Mouse (Mus musculus) brown adipose tissue, adult 24 weeks (tissue): ENCODE data around the gene Bola2. TPM values are rescaled to one million over a fixed set of nuclear protein-coding genes. Genes with fewer than 3 reads are reported as not detected.
"Not testable (repeated sequence)": the region's sequence is repeated elsewhere in the genome, so short reads cannot be mapped to it uniquely, and the experiment has no call there.

Source experiments
- H3K27ac ChIP-seq: fragments of 200-500 bp; replicated peaks from 2 replicates; pipeline ENCODE4 v1.5.1; 2012; ENCODE audit warnings: low read depth, mild to moderate bottlenecking, low read length
- H3K4me1 ChIP-seq: fragments of 200-500 bp; 2 replicates; pipeline ENCODE4 v1.6.1; 2012; ENCODE audit warnings: low read length, mixed read lengths; ENCODE audit not compliant: control insufficient read depth, insufficient read depth, insufficient read length
- H3K4me3 ChIP-seq: fragments of 200-500 bp; 2 replicates; pipeline ENCODE4 v1.5.1; 2012; ENCODE audit warnings: low read depth, mild to moderate bottlenecking, low read length, moderate library complexity; ENCODE audit not compliant: insufficient read depth
- polyA plus RNA-seq: library from polyadenylated mRNA; stranded (reverse); fragments of >200 nt; gene quantifications from 2 replicates; pipeline ENCODE4 v1.2.4, GENCODE M21; 2012; ENCODE audit not compliant: missing spikeins, insufficient read depth, insufficient read length

The Bola2 gene
- polyA plus RNA-seq, 1 experiment, result 49.0 TPM

- H3K4me3 ChIP-seq, result peak overlapping the region; percentile 76
These were observed 20.1 kb upstream of the Bola2 start for GRCm38 (mm10) chr7:126675104-126675503.

GRCm38 (mm10) chr7:126676207-126676606, 19.0 kb upstream of the Bola2 start, which contains the start of gene Sult1a1:
Gene Sult1a1 (minus strand): TSS chr7:126676432.
- peak within 1 kb of the TSS; percentile 99 for H3K27ac ChIP-seq
- H3K4me3 ChIP-seq, result peak within 1 kb of the TSS; percentile 76
- H3K4me1 ChIP-seq, result peaks cover 18% of the 10 kb centered on the region

More at GRCm38 (mm10) chr7:126675104-126675503, 20.1 kb upstream of the Bola2 start:
- Histone ChIP-seq H3K27ac (peak overlapping the region; percentile 99), H3K4me1 (peaks cover 18% of the 10 kb centered on the region)

DNA sequence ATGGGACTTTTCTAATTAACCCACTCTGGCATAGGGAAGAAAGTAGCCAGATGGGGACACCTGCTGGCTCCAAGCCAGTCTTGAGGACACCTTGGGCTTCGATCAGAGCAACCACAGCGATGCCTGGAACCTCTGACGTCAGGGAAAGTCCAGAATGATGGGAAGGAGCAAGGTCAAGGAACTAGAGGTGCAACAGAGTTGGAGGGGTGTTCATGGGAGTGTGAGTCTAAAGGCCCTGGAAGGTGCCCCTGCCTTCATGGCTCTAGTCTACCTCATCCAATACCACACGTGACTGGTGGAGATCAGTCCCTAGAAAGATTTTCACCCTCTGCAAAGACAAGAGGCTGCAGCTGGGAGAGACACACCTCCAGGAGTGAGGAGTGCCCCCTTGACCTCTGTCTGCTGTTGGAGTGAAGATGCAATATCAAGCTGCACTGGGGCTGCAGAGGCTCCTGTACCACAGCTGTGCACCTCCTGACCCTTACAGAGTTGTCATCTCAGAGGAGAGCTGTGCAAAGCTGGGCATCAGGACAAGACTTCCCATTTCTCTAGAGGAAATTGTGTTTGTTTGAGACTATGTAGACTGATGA, 18.5 kb upstream of the Bola2 start:
- Histone ChIP-seq H3K4me1 (peaks cover 18% of the 10 kb centered on the region), H3K27ac (peak overlapping the region; percentile 92), H3K4me3 (peak overlapping the region; percentile 76; the same call in 1 of the 2 replicates)

- H3K4me1 ChIP-seq, result peaks cover 18% of the 10 kb centered on the region
- H3K27ac ChIP-seq, result 0 out of 2 replicates have a peak overlapping the region, but pooled peaks have one; percentile 1
- H3K4me3 ChIP-seq, result no peak overlapping the region
These were observed 16.5 kb upstream of the Bola2 start for GRCm38 (mm10) chr7:126678545-126679341.

- H3K4me3 ChIP-seq, result no peak overlapping the region
- peak overlapping the region; percentile 48; the same call in 1 of the 2 replicates for H3K27ac ChIP-seq
- H3K4me1 ChIP-seq, result peaks cover 18% of the 10 kb centered on the region
These were observed 15.5 kb upstream of the Bola2 start for GRCm38 (mm10) chr7:126679683-126680082.

GRCm38 (mm10) chr7:126681221-126681620, 14.0 kb upstream of the Bola2 start:
- Histone ChIP-seq H3K4me1 (peaks cover 11% of the 10 kb centered on the region), H3K27ac (no peak overlapping the region), H3K4me3 (no peak overlapping the region)

DNA sequence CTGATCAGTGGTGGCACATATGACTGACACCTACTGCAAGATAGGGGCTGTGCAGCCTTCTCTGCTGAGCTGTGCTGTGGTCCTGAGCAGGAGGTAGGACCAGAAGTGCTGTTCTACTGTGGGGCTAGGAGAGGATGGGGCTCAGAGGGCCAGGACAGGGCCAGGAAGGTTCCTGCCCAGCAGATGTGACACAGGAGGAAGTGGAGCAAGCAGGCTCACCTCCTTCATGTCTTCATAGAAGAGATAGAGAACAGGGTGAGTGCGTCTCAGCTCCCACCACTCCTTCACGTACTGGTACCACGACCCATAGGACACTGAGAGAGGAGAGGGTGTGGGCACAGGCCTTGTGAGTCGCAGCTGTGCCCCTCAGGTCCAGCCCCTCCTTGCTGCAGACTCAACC, 7.0 kb upstream of the Bola2 start:
- H3K4me1 ChIP-seq, H3K4me3 ChIP-seq, H3K27ac ChIP-seq: not testable (repeated sequence)

DNA sequence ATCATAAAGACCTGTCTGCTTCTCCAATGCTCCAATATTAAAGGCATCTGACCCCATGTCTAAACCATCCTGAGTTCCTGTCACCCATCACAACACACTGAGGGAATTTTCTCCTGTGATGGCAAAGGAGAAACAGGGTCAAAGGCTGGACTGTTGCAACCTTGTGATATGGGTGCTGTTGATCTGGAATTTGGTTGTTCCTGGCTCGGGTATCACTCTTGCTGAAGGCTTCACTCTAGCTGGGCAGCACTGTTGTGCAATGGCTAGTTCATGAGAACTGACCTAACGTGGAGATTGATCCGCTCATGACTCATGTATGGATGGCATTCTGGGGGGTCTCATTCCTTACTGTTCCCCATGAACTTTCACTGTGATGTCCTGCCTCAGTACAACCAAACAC, 6.2 kb upstream of the Bola2 start:
- Histone ChIP-seq H3K27ac (no peak overlapping the region), H3K4me3 (no peak overlapping the region), H3K4me1 (no peaks in the 10 kb centered on the region)

DNA sequence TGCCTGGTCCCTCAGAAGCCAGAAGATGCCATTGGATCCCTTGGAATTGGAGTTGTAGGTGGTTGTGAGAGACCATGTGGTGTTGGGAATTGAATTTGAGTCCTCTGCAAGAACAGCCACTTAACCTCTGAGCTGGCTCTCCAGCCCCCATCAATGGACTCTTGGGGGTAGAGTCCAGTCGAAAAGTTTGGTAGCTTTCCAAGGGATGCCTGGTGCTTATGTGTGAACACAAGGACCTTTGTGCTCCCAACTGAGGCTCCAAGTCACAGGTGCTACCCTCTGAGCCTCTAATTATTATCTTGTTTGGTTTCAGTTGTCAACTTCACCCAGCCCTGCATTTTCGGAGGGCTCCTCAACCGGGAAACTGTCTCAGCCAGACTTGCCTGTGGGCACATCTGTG, 4.5 kb upstream of the Bola2 start:
- Histone ChIP-seq H3K4me3 (no peak overlapping the region), H3K4me1 (0 out of 2 replicates have a peak, but pooled peaks cover 2% of the 10 kb centered on the region), H3K27ac (no peak overlapping the region)

- H3K27ac ChIP-seq, result no peak overlapping the region
These were observed 3.5 kb upstream of the Bola2 start for GRCm38 (mm10) chr7:126691676-126692075.

GRCm38 (mm10) chr7:126692426-126692825, 2.8 kb upstream of the Bola2 start:
- H3K27ac ChIP-seq, result no peak overlapping the region
- no peak overlapping the region for H3K4me3 ChIP-seq
- peaks cover 2% of the 10 kb centered on the region; the same call in 1 of the 2 replicates for H3K4me1 ChIP-seq

More at GRCm38 (mm10) chr7:126691676-126692075, 3.5 kb upstream of the Bola2 start:
- Histone ChIP-seq H3K4me1 (peaks cover 2% of the 10 kb centered on the region; the same call in 1 of the 2 replicates), H3K4me3 (no peak overlapping the region)

DNA sequence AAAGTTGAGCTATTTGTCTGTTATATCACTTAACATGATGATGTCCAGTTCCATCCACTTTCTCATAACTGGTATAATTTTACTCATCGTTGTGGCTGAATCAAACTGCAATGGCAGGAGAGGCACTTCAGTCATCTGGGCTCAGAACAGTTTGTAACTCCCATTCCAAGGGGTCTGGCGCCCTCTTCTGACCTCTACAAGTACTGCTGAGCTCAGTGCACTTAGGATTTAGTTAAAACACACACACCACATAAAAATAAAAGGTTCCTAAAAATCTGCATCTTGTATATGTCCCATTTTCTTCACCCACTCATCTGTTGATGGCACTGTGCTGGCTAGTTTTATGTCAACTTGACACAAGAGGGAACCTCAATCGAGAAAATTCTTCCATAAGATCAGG, 1.9 kb upstream of the Bola2 start:
- no peak overlapping the region for H3K4me3 ChIP-seq

GRCm38 (mm10) chr7:126693781-126694180, 1.4 kb upstream of the Bola2 start:
- Histone ChIP-seq H3K4me3 (no peak overlapping the region), H3K4me1 (peaks cover 2% of the 10 kb centered on the region; the same call in 1 of the 2 replicates), H3K27ac (no peak overlapping the region)

More for the DNA sequence above, 1.9 kb upstream of the Bola2 start:
- peaks cover 2% of the 10 kb centered on the region; the same call in 1 of the 2 replicates for H3K4me1 ChIP-seq
- no peak overlapping the region for H3K27ac ChIP-seq

GRCm38 (mm10) chr7:126694441-126695051, 655 bp upstream of the Bola2 start:
- Histone ChIP-seq H3K4me3 (peak overlapping the region; percentile 82; the same call in 1 of the 2 replicates), H3K27ac (peak overlapping the region; percentile 15; the same call in 1 of the 2 replicates), H3K4me1 (peaks cover 2% of the 10 kb centered on the region; the same call in 1 of the 2 replicates)

DNA sequence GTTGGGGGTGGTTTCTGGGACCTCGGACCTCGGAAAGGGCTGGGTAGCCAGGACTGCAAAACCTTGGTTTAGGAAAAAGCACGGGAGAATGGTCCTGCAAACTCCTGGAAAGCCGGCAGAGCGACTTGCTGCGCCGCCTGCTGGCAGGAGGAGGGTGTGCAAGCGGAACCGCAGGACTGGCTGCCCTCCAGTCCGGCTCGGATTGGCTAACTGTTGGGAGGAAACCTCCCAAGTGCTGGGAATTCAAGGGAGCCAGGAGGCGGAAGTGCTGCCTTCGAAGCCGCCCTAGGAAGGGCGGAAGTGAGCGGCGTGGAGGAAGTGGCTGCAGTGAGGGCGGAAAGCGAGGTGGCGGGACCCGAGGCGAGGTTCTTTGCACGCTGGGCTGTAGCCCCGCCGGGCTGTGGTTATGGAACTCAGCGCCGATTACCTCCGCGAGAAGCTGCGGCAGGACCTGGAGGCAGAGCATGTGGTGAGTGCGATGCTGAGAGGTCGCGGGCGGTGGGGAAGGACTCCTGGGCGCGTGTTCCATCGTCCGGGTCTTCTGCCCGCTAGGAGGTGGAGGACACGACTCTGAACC, 518 bp downstream of the Bola2 start, which contains the start of gene Slx1b:
TSS of gene Slx1b (minus strand) at position 154 of the 577 bp plus-strand sequence.
- Histone ChIP-seq H3K4me1 (peaks cover 2% of the 10 kb centered on the region; the same call in 1 of the 2 replicates), H3K27ac (peak within 1 kb of the TSS; percentile 83), H3K4me3 (peak within 1 kb of the TSS; percentile 82)
